ENCODE assay signal across 17 mouse cellular contexts in genomic region chr5:52122146-52122545, GRCm38 (mm10).
"Had no signal": no experiment of that assay in that cellular context is flagged by ENCODE, and none has a peak within 500 bp of the region (broad histone marks: within the 10 kb centered on the region; RNA-seq: fewer than 3 reads in every experiment).

No protein-coding gene starts in this region.

- DNase-seq: left cerebral cortex, postnatal 4 days; liver; liver, embryonic 13.5 days; liver, postnatal 0 days; lung, adult 18-20 months; lung, adult 2 months; lung, embryonic 14.5 days; lung, postnatal 10 days; lung, postnatal 14 days; lung, postnatal 36 days; lung, postnatal 4 days; midbrain, embryonic 14.5 days had no signal

- ATAC-seq: liver, embryonic 12.5 days; liver, postnatal 0 days; lung, postnatal 0 days; midbrain, embryonic 13.5 days; midbrain, embryonic 15.5 days; midbrain, embryonic 16.5 days had no signal
